Mouse (Mus musculus): ENCODE data around the gene Klhl5.

Klhl5 gene

DNA sequence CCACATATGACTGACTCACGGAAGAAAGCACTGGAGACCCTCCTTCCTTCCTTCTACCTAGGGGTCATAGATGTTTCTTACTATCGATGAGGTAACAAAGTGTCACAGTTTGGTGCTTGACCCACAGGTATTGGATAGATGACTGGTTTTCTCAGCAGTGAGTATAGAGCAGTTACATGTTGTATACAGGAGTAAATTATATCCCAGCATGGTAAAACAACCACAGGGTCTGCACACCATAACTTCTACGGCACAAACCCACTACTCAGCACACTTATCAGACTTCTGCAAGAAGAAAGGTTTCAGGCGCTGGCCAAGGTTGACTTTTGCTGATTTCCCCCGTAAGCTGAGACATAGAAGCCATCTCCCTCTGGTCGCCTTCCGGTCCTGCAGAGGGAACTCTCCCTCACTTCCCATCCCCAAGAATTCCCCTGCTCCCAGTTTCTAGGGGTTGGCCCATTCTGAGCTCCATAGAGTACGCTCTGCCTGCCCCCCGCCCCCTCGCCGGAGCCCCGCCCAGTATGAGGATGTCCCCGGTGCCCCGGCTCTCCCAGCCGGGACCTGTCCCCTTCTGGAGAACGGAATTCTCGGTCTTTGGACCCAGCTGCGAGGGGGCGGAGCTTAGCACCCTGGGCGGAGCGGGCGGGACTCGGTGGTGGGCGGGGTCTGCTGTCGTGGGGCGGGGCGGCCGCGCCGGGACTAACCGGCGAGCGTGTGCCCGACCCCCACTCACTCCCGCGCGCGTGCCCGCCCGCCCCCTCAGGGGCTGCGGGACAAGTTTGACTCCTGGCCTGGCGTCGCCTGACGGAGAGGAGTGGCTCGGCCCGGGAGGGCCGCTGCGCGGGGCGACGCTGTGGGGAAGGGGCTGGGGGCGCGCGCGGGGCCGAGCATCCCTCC, at the start of gene Klhl5:
Klhl5 (plus strand) TSS at position 664 of the 897 bp plus-strand sequence.
- CTCF ChIA-PET, result interaction anchor here (0.5 to 1.2 kb wide), 2 partner anchors 41 to 472 kb away, joined by 3 read pairs; no protein-coding TSS in a partner anchor

DNA sequence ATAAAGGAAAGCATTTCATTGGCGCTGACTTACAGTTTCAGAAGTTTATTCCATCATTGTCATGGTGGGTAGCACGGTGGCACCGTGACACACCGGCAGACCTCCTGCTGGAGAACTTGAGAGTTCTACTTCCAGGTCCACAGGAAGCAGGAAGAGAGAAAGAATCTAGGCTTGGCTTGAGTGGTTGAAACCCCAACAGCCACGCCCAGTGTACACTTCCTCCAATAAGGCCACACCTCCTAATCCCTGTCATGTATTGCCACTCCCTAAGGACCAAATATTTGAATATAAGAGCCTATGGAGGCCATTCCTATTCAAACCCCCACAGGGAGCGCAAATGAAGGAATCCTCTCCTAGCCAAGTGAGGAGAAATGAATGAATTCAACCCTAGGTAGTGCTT, 49.7 kb upstream of the Klhl5 start:
- CTCF ChIA-PET, result no interaction called here

GRCm38 (mm10) chr5:65059806-65060205, 47.5 kb upstream of the Klhl5 start:
- CTCF ChIA-PET, result no interaction called here

- CTCF ChIA-PET, result no interaction called here
Observed at GRCm38 (mm10) chr5:65062236-65062635, 45.1 kb upstream of the Klhl5 start.

DNA sequence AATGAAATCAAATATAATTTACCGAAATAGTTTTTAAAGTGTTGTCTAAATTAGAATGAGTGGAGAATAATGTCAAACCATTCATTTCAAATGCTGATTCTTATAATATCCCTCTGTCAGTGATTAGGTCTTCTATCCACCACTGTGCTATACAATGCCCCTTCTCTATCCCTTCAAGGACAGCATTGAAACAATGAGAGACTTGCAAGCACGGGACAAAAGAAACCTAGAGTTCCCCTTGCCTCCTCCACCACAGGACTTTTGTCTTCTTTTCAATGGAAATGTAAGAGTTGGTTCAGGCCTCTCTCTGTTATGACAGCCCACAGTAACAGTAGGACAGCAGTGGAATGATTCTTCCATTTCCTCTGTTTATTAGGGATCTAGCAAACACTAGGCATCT, 44.1 kb upstream of the Klhl5 start:
- CTCF ChIA-PET, result interaction anchor here (1.1 kb wide), 1 partner anchor 16 kb away, joined by 3 read pairs; no protein-coding TSS in a partner anchor

DNA sequence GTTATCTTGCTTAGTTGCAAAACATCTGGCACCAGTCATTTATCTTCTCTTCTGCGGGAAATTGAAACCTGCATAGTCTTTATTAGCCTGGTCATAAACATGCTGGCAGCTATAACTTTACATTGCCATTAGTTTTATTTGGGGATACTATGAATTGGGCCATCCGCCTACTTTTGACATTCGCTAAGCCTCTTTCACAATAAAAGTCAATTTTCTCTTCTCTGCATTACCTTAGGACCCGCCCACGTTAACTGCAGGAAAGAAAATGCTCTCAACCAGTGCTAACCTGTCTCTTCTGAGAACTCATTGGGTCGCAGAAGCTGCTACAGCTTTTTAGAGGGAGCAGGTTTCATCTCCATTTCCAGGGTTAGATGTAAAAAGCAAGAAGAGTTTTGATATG, 39.2 kb upstream of the Klhl5 start:
- CTCF ChIA-PET, result no interaction called here

- CTCF ChIA-PET, result interaction anchor here (0.6 kb wide), 1 partner anchor 655 kb away, joined by 6 read pairs; no protein-coding TSS in a partner anchor
Observed at GRCm38 (mm10) chr5:65069872-65070271, 37.5 kb upstream of the Klhl5 start.

DNA sequence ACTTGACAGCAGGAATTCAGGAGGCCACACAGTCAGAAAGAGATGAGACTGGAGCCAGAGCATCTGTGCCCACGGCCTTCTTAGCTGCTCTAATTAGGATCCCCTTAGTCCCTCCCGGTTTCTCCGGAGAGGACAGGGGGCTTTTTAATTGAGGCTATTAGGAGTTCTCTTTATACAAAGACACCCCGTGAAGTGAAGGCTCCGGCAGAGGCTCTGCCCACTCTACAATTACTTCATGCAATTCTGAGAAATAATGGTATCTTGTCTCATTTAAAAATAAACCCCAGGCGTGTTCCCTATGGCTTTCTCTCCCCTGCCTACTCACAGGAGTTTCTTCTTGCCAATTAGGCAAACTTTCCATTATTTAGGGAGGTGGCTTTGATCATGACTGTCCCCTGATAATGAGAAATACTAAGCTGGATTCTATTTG, 35.6 kb upstream of the Klhl5 start:
- CTCF ChIA-PET, result no interaction called here

GRCm38 (mm10) chr5:65073247-65073646, 34.1 kb upstream of the Klhl5 start:
- CTCF ChIA-PET, result no interaction called here

GRCm38 (mm10) chr5:65074693-65075092, 32.6 kb upstream of the Klhl5 start:
- CTCF ChIA-PET, result no interaction called here

GRCm38 (mm10) chr5:65076087-65076486, 31.3 kb upstream of the Klhl5 start:
- CTCF ChIA-PET, result no interaction called here

GRCm38 (mm10) chr5:65076748-65077147, 30.6 kb upstream of the Klhl5 start:
- CTCF ChIA-PET, result no interaction called here

DNA sequence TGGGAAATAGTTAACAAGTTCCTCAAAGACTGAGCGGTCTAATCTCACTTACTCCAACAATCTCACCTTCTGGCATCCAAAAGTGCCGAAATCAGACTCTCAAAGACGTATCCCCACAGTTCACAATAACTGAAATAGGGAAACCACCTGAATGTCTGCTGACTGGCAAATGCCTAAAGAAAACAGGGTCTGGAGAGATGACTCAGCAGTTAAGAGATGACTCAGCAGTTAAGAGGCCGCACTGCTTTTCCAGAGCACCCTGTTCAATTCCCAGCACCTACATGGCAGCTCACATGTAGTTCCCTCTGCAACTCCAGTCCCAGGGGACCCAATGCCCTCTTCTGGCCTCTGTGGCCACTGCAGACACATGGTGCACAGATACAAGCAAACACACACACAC, 29.3 kb upstream of the Klhl5 start:
- CTCF ChIA-PET, result no interaction called here

- CTCF ChIA-PET, result no interaction called here
Observed at GRCm38 (mm10) chr5:65079881-65080280, 27.5 kb upstream of the Klhl5 start.

DNA sequence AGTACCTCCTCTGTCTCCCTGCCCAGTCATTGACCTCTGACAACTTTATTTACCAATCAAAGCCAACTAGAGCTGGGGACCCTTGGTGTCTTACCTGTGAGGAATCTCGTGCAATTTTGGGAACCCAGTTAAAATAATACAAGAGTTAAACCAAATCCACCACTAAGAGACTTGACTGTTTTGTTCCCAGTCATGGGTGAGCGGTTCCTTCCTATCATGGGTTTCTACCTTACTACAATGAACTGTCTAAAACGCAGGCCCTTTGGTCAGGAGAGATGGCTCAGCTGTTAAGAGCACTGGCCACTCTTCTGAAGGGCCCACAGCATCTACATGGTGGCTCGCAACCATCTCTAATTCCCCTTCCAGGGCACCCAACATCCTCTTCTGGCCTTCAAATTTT, 25.5 kb upstream of the Klhl5 start:
- CTCF ChIA-PET, result interaction anchor here (0.6 kb wide), 1 partner anchor 29 kb away, joined by 3 read pairs; no protein-coding TSS in a partner anchor

- CTCF ChIA-PET, result no interaction called here
Observed at GRCm38 (mm10) chr5:65086522-65086921, 20.8 kb upstream of the Klhl5 start.

- CTCF ChIA-PET, result no interaction called here
Observed at GRCm38 (mm10) chr5:65089707-65090106, 17.6 kb upstream of the Klhl5 start.

GRCm38 (mm10) chr5:65091184-65091858, 16.0 kb upstream of the Klhl5 start:
- CTCF ChIA-PET, result interaction anchor here (0.6 kb wide), 1 partner anchor 12 kb away, joined by 15 read pairs; no protein-coding TSS in a partner anchor

- CTCF ChIA-PET, result interaction anchor here (0.6 kb wide), 1 partner anchor 11 kb away, joined by 15 read pairs; no protein-coding TSS in a partner anchor
Observed at GRCm38 (mm10) chr5:65091921-65092320, 15.4 kb upstream of the Klhl5 start, which contains the start of gene Tmem156. Gene Tmem156, minus strand, starts transcription at chr5:65092132.

DNA sequence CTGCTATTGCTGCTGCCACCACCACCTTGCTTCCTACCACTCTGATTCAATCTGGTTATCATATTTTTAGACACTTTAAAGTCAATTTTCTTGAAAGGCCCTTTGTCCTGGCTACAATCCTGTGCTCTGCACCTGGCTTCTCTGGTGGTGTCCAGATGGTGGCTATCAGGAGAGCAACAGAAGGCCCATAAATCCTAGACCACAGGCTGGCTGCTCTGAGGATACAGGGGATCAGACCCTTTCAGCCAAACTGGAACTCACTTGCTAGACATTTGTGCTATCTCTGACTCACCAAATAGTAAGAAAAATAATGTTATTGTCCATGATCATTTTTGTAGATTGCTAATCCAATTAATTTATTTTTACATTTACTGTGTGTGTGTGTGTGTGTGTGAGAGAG, 13.6 kb upstream of the Klhl5 start:
- CTCF ChIA-PET, result no interaction called here

DNA sequence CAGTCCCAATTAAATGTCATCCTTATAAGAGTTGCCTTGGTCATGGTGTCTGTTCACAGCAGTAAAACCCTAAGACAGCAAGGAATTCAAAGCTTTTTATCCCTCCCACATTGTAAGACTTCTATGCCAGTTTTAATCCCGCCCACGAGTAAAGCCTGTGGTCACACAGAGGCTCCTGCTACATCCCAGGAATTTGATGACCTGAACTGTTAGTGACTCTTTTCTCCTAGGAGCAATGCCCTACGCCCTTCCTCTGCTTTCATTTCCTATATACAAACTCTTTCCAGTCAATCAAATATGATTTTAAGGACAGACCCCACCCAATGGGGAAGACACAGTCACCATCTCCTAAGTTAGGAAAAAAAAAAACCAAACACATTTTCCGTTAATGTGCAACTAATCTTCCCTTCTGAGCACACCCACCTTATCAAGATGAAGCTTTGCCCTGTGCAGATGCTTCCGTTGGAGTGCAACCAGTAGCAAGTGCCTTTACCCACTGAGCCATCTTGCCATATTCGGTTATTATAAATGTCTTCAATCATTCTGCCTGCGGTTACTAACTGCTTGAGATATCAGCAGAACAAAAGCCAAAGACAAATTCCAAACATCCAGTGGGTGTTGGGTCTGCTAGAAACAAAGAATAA, 12.3 kb upstream of the Klhl5 start:
- CTCF ChIA-PET, result no interaction called here

- CTCF ChIA-PET, result interaction anchor here (1.1 kb wide), 1 partner anchor 28 kb away, joined by 7 read pairs; no protein-coding TSS in a partner anchor
Observed at GRCm38 (mm10) chr5:65096082-65096481, 11.3 kb upstream of the Klhl5 start.
